Mouse (Mus musculus): ENCODE results near the gene Stx11. TPM values are rescaled to one million over a fixed set of nuclear protein-coding genes. Genes with fewer than 3 reads are reported as not detected.

Stx11 gene
- polyA plus RNA-seq, 1 experiment: 1.4 TPM

- DNase-seq: no peak
- H3K4me1 ChIP-seq (ENCODE audit: control insufficient read depth, insufficient read depth, low read length): no peaks in the 10 kb centered on the region; the same call in 1 of the 2 replicates
- H3K27me3 ChIP-seq (replicated peaks; ENCODE audit: control insufficient read depth, insufficient read depth, low read length): no peaks in the 10 kb centered on the region
- TF ChIP-seq POLR2A (IDR thresholded peaks at IDR 0.05; ENCODE audit: low read depth, low read length) (no peak), CTCF (conservative IDR thresholded peaks at IDR 0.05; ENCODE audit: insufficient read depth, insufficient read length, low read depth, low read length) (no peak)
- 85% methylated on average over 6 of the region's 6 CpGs for WGBS
- no peak overlapping the region for H3K4me3 ChIP-seq (ENCODE audit: insufficient read depth, low read depth, low read length)
- H3K36me3 ChIP-seq (ENCODE audit: control insufficient read depth, insufficient read depth, low read length): no peaks in the 10 kb centered on the region
- no peak overlapping the region for H3K27ac ChIP-seq (ENCODE audit: insufficient read depth, low read depth, low read length)
These were observed 35.9 kb downstream of the Stx11 start for GRCm38 (mm10) chr10:12928193-12928592.

GRCm38 (mm10) chr10:12922574-12923353 is 41.3 kb downstream of the Stx11 start:
- no peaks in the 10 kb centered on the region for H3K27me3 ChIP-seq (replicated peaks; ENCODE audit: control insufficient read depth, insufficient read depth, low read length)
- peak overlapping the region; percentile 14; the same call in 1 of the 2 replicates for H3K27ac ChIP-seq (ENCODE audit: insufficient read depth, low read depth, low read length)
- no peaks in the 10 kb centered on the region for H3K36me3 ChIP-seq (ENCODE audit: control insufficient read depth, insufficient read depth, low read length)
- H3K4me3 ChIP-seq (ENCODE audit: insufficient read depth, low read depth, low read length): peak overlapping the region; percentile 60
- peak; percentile 53 for TF ChIP-seq CTCF (conservative IDR thresholded peaks at IDR 0.05; ENCODE audit: insufficient read depth, insufficient read length, low read depth, low read length)
- no peak for TF ChIP-seq POLR2A (IDR thresholded peaks at IDR 0.05; ENCODE audit: low read depth, low read length)
- H3K4me1 ChIP-seq (ENCODE audit: control insufficient read depth, insufficient read depth, low read length): no peaks in the 10 kb centered on the region; the same call in 1 of the 2 replicates
- DNase-seq: peak; percentile 97
- under 1% methylated on average over 55 of the region's 55 CpGs for WGBS

GRCm38 (mm10) chr10:12922077-12922573 is 42.0 kb downstream of the Stx11 start:
- H3K27ac ChIP-seq (ENCODE audit: insufficient read depth, low read depth, low read length): no peak overlapping the region
- 9% methylated on average over 13 of the region's 13 CpGs for WGBS
- TF ChIP-seq POLR2A (IDR thresholded peaks at IDR 0.05; ENCODE audit: low read depth, low read length): no peak
- TF ChIP-seq CTCF (conservative IDR thresholded peaks at IDR 0.05; ENCODE audit: insufficient read depth, insufficient read length, low read depth, low read length): no peak
- no peaks in the 10 kb centered on the region for H3K27me3 ChIP-seq (replicated peaks; ENCODE audit: control insufficient read depth, insufficient read depth, low read length)
- H3K36me3 ChIP-seq (ENCODE audit: control insufficient read depth, insufficient read depth, low read length): no peaks in the 10 kb centered on the region
- DNase-seq: no peak
- H3K4me1 ChIP-seq (ENCODE audit: control insufficient read depth, insufficient read depth, low read length): no peaks in the 10 kb centered on the region; the same call in 1 of the 2 replicates
- H3K4me3 ChIP-seq (ENCODE audit: insufficient read depth, low read depth, low read length): peak overlapping the region; percentile 60

- H3K27ac ChIP-seq (ENCODE audit: insufficient read depth, low read depth, low read length): no peak overlapping the region
- whole genome bisulfite sequencing: 39% methylated on average over 11 of the region's 11 CpGs
- H3K4me3 ChIP-seq (ENCODE audit: insufficient read depth, low read depth, low read length): no peak overlapping the region
- peak; percentile 13 for DNase-seq
- H3K4me1 ChIP-seq (ENCODE audit: control insufficient read depth, insufficient read depth, low read length): no peaks in the 10 kb centered on the region; the same call in 1 of the 2 replicates
- TF ChIP-seq POLR2A (IDR thresholded peaks at IDR 0.05; ENCODE audit: low read depth, low read length) (no peak), CTCF (conservative IDR thresholded peaks at IDR 0.05; ENCODE audit: insufficient read depth, insufficient read length, low read depth, low read length) (no peak)
- no peaks in the 10 kb centered on the region for H3K27me3 ChIP-seq (replicated peaks; ENCODE audit: control insufficient read depth, insufficient read depth, low read length)
- no peaks in the 10 kb centered on the region for H3K36me3 ChIP-seq (ENCODE audit: control insufficient read depth, insufficient read depth, low read length)
These were observed 42.5 kb downstream of the Stx11 start for GRCm38 (mm10) chr10:12921551-12922040.

GRCm38 (mm10) chr10:12919287-12919686 is 44.8 kb downstream of the Stx11 start:
- peak; percentile 71 for DNase-seq
- Histone ChIP-seq H3K27me3 (replicated peaks; ENCODE audit: control insufficient read depth, insufficient read depth, low read length) (no peaks in the 10 kb centered on the region), H3K36me3 (ENCODE audit: control insufficient read depth, insufficient read depth, low read length) (no peaks in the 10 kb centered on the region), H3K27ac (ENCODE audit: insufficient read depth, low read depth, low read length) (no peak overlapping the region), H3K4me1 (ENCODE audit: control insufficient read depth, insufficient read depth, low read length) (no peaks in the 10 kb centered on the region; the same call in 1 of the 2 replicates), H3K4me3 (ENCODE audit: insufficient read depth, low read depth, low read length) (no peak overlapping the region)
- TF ChIP-seq CTCF (conservative IDR thresholded peaks at IDR 0.05; ENCODE audit: insufficient read depth, insufficient read length, low read depth, low read length): peak; percentile 51
- TF ChIP-seq POLR2A (IDR thresholded peaks at IDR 0.05; ENCODE audit: low read depth, low read length): no peak
- 39% methylated on average over 5 of the region's 5 CpGs for WGBS

GRCm38 (mm10) chr10:12917626-12918025 is 46.5 kb downstream of the Stx11 start:
- Histone ChIP-seq H3K4me1 (ENCODE audit: control insufficient read depth, insufficient read depth, low read length) (no peaks in the 10 kb centered on the region), H3K27ac (ENCODE audit: insufficient read depth, low read depth, low read length) (no peak overlapping the region), H3K27me3 (replicated peaks; ENCODE audit: control insufficient read depth, insufficient read depth, low read length) (no peaks in the 10 kb centered on the region), H3K36me3 (ENCODE audit: control insufficient read depth, insufficient read depth, low read length) (no peaks in the 10 kb centered on the region), H3K4me3 (ENCODE audit: insufficient read depth, low read depth, low read length) (no peak overlapping the region)
- TF ChIP-seq CTCF (conservative IDR thresholded peaks at IDR 0.05; ENCODE audit: insufficient read depth, insufficient read length, low read depth, low read length): no peak
- no peak for TF ChIP-seq POLR2A (IDR thresholded peaks at IDR 0.05; ENCODE audit: low read depth, low read length)
- no peak for DNase-seq
- WGBS: 52% methylated on average over 1 of the region's 1 CpGs

GRCm38 (mm10) chr10:12916376-12916775 is 47.7 kb downstream of the Stx11 start:
- no peaks in the 10 kb centered on the region for H3K27me3 ChIP-seq (replicated peaks; ENCODE audit: control insufficient read depth, insufficient read depth, low read length)
- no peaks in the 10 kb centered on the region for H3K36me3 ChIP-seq (ENCODE audit: control insufficient read depth, insufficient read depth, low read length)
- TF ChIP-seq CTCF (conservative IDR thresholded peaks at IDR 0.05; ENCODE audit: insufficient read depth, insufficient read length, low read depth, low read length) (no peak), POLR2A (IDR thresholded peaks at IDR 0.05; ENCODE audit: low read depth, low read length) (no peak)
- H3K27ac ChIP-seq (ENCODE audit: insufficient read depth, low read depth, low read length): no peak overlapping the region
- no peak for DNase-seq
- H3K4me1 ChIP-seq (ENCODE audit: control insufficient read depth, insufficient read depth, low read length): no peaks in the 10 kb centered on the region
- no peak overlapping the region for H3K4me3 ChIP-seq (ENCODE audit: insufficient read depth, low read depth, low read length)
- 85% methylated on average over 6 of the region's 6 CpGs for WGBS
